Comparison of ENCODE assay signal across 10 mouse cellular contexts in genomic region chr16:32858771-32859636, GRCm38 (mm10). TPM values are rescaled to one million over a fixed set of nuclear protein-coding genes. Genes with fewer than 3 reads are reported as not detected.
DNase-seq lines count a peak whose midpoint lies in the region; ATAC-seq lines count a peak whose summit lies in the region.
"Had no signal": no experiment of that assay in that cellular context is flagged by ENCODE, and none has a peak within 500 bp of the region (broad histone marks: within the 10 kb centered on the region; RNA-seq: fewer than 3 reads in every experiment).

No protein-coding gene starts in this region.

- no peak overlapping the region for H3K4me2 ChIP-seq in intestine, embryonic 16.5 days (ENCODE audit: low read depth, low read length)

- peaks cover 16% of the 10 kb centered on the region for H3K4me1 ChIP-seq in intestine, embryonic 16.5 days (ENCODE audit: control insufficient read depth, insufficient read depth, low read length)

- peak; percentile 18 for DNase-seq in ovary, adult 18-20 months (ENCODE audit: low spot score)
- no peak for DNase-seq in ovary, postnatal 36 days (ENCODE audit: low spot score)
- DNase-seq in gastrocnemius, adult 18-20 months (ENCODE audit: low spot score), result peak; percentile 61
- peak; percentile 79 for DNase-seq in urinary bladder, postnatal 14 days (ENCODE audit: low spot score)
- DNase-seq in cerebellum, adult 11-12 months, result no peak
- no peak for DNase-seq in frontal cortex, postnatal 14 days (ENCODE audit: low spot score in 2 of 2)

- 47% methylated on average over 12 of the region's 12 CpGs for WGBS in intestine, embryonic 16.5 days

- H3K9ac ChIP-seq in intestine, embryonic 16.5 days (ENCODE audit: low read depth, low read length), result peak overlapping the region; percentile 25; the same call in 1 of the 2 replicates

- no peaks in the 10 kb centered on the region for H3K9me3 ChIP-seq in intestine, embryonic 16.5 days (ENCODE audit: control insufficient read depth, low read length)

- no peak overlapping the region for H3K4me3 ChIP-seq in intestine, embryonic 16.5 days (ENCODE audit: low read length)

- peak overlapping the region; percentile 74 for H3K27ac ChIP-seq in intestine, embryonic 16.5 days (ENCODE audit: low read length)

- H3K36me3 ChIP-seq in intestine, embryonic 16.5 days (ENCODE audit: control insufficient read depth, insufficient read depth, low read length), result 0 out of 2 replicates have a peak, but pooled peaks cover 3% of the 10 kb centered on the region

- H3K27me3 ChIP-seq in intestine, embryonic 16.5 days (replicated peaks; ENCODE audit: control insufficient read depth, insufficient read depth, low read length), result no peaks in the 10 kb centered on the region

- peak; percentile 85 for ATAC-seq in intestine, embryonic 16.5 days
- ATAC-seq in erythroid progenitor cell, adult 5-6 weeks (replicated peaks; ENCODE audit: low FRiP score, poor library complexity, severe bottlenecking), result no peak

RNA-seq across cellular contexts. Expression of gene Fyttd1, which starts 18.3 kb away (rescaled TPM):
- total RNA-seq in gastrocnemius, adult 18-20 months (2021), result 10 to 100 TPM; 85.6 to 97.9 TPM
- polyA plus RNA-seq in intestine, embryonic 16.5 days (2015; fragmentation: Nextera tagmentation; extraction: Ambion mirVana), result 61.9 and 72.3 TPM in 2 replicates
- 5.8 and 11.3 TPM in 2 replicates for total RNA-seq in erythroid progenitor cell, adult 5-6 weeks (2015; ENCODE audit: low replicate concordance)
- 7.4 and 19.7 TPM in 2 replicates for total RNA-seq in erythroid progenitor cell, adult 5-6 weeks (2017; ENCODE audit: low replicate concordance)

RNA-seq across cellular contexts. Expression of gene Rubcn, which starts 18.6 kb away (rescaled TPM):
- total RNA-seq in gastrocnemius, adult 18-20 months (2021), result 10 to 100 TPM; 22.5 to 24.8 TPM
- polyA plus RNA-seq in intestine, embryonic 16.5 days (2015; fragmentation: Nextera tagmentation; extraction: Ambion mirVana), result 15.3 and 16.0 TPM in 2 replicates
- 6.5 and 13.0 TPM in 2 replicates for total RNA-seq in erythroid progenitor cell, adult 5-6 weeks (2015; ENCODE audit: low replicate concordance)
- total RNA-seq in erythroid progenitor cell, adult 5-6 weeks (2017; ENCODE audit: low replicate concordance), result 6.0 and 7.9 TPM in 2 replicates

RNA-seq across cellular contexts. Expression of gene Smbd1, which starts 48.7 kb away (rescaled TPM):
- not detected for total RNA-seq in gastrocnemius, adult 18-20 months (2021)
- 0.95 and 2.1 TPM in 2 replicates for polyA plus RNA-seq in intestine, embryonic 16.5 days (2015; fragmentation: Nextera tagmentation; extraction: Ambion mirVana)
- not detected in 2 replicates for total RNA-seq in erythroid progenitor cell, adult 5-6 weeks (2015; ENCODE audit: low replicate concordance)
- total RNA-seq in erythroid progenitor cell, adult 5-6 weeks (2017; ENCODE audit: low replicate concordance), result not detected in 2 replicates
- total RNA-seq: layer of hippocampus, adult 18-20 months; neutrophil, adult 5-6 weeks had no signal

RNA-seq across cellular contexts. Expression of gene Lrch3, which starts 54.9 kb away (rescaled TPM):
- 10 to 100 TPM; 13.2 to 14.5 TPM for total RNA-seq in gastrocnemius, adult 18-20 months (2021)
- polyA plus RNA-seq in intestine, embryonic 16.5 days (2015; fragmentation: Nextera tagmentation; extraction: Ambion mirVana), result 10.0 and 11.5 TPM in 2 replicates
- total RNA-seq in erythroid progenitor cell, adult 5-6 weeks (2015; ENCODE audit: low replicate concordance), result 12.6 and 17.6 TPM in 2 replicates
- 19.9 and 22.3 TPM in 2 replicates for total RNA-seq in erythroid progenitor cell, adult 5-6 weeks (2017; ENCODE audit: low replicate concordance)

Comparison
In these comparisons a context has a peak if more than half of its experiments do, and no peak if none do; other contexts are left out.
1. DNase-seq: peak in ovary, adult 18-20 months (single experiment), gastrocnemius, adult 18-20 months (single experiment) and urinary bladder, postnatal 14 days (single experiment); none in ovary, postnatal 36 days (single experiment), cerebellum, adult 11-12 months (single experiment) and frontal cortex, postnatal 14 days (0 of 2).
2. RNA of gene Fyttd1, which starts 18.3 kb away (total RNA-seq): 85.6 to 97.9 TPM in gastrocnemius, adult 18-20 months; 5.8 to 19.7 TPM in erythroid progenitor cell, adult 5-6 weeks; every median in the first group is over 4 times any median in the second.